Mouse (Mus musculus) yolk sac, embryonic 10.5 days (tissue): ENCODE results near the gene Gins2.

Experiments used
- DNase-seq: peaks from one replicate; pipeline ENCODE4 v3.0.0-alpha.2; 2017; ENCODE audit warnings: low spot score

Gene Gins2

DNA sequence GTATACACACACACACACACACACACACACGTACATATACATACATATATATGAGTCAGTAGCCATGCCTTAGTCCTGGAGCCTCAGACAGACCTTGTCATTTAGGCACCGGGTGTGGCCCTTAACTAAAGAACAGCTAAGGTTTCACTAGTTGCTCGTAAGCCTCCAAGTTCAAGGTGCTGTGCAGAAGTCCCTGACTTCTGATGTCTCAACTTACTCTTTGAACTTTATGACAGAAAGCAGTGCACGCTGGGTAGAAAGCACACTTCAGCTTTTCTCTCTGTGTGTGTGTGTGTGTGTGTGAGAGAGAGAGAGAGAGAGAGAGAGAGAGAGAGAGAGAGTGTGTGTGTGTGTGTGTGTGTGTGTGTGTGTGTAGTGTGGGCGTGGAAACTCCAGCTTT lies 44.9 kb downstream of the Gins2 start:
- no peak for DNase-seq

DNA sequence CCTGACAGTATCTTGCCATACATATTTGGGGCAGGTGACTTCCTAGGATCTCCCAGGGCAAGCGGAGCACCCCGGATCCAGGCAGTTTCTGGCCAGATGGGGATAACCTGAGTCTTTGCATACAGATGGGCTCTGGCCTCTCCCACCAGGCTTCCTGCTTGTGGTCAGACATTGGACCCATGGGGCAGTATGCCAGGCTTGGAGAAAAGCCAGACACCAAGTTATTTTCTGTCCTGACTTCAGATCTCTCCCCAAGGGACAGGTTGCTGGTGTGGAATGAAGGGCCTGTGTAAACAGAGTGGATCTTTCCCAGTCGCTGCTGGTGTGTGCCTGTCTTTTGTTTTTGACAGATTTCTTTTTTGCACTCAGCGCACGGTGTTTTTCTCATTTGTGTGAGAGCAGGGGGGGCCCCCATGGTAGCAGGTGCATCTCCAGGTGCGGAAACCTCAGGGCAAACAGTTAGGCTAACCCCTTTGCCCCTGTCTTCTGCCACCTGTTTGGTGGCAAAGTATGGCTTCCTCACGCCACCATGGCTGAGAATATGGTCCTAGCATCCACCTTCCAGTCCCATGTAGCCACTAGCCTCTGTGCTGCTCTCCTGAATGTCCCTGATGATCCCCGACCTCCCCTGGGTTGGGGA lies 45.6 kb downstream of the Gins2 start:
- DNase-seq = no peak

DNA sequence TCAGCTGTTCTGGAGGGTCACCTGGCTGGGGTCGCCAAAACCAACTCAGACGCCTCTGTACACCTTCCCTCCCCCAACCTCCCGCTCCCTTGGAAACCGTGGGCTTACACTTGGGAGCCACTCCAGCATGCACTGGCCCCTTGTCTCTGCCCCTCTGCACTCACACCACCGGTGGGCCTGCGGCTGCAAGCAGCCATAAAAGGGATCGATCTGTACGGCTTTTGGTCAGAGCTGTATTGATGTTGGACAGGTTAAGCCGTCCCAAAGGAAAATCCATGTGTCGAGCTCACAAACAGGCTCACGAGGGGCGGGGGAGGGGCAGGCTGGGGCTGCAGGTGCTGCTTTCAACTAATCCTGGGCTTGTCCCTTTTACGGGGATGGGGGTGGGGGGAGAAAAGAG lies 46.1 kb downstream of the Gins2 start:
- no peak for DNase-seq

DNA sequence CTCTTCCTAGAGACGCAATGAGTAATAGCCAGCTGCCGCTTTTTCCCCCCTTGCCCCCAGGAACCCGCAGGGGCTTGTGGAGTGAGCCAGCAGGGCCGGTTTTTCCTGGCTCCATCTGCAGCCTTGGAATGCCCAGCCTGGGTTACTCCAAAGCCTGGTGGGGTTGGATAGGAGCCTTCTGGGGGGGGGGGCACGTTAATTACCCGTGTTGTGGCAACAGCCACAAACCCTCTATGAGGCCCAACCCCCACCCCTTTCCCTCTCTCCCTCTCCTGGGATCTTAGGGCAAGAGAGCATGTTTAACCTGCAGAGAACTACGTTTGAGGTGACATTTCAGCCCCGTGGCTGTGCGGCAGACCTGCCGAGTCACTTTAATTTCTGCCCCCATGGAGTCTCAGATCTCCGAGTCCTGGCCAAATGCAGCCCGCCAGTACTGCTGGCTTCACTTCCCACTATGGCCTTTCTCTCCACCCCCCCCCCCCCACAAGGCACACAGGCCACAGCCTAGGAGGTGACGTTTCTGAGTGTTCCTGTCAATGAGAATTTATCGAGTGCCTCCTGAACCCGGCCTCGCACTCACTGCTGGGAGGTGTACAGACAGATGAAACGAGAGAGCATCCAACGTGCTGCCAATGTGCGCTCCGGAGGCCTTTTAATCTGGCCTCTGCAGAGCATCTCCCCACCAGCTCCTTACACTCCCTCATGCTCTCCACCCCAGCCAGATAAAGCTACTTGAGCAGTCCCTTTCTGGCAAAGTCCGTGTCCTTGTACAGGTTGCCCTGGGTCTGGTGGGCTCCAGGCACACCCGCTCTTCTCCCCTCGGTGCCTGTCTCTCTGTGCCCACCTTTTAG lies 49.1 kb downstream of the Gins2 start:
- no peak for DNase-seq

DNA sequence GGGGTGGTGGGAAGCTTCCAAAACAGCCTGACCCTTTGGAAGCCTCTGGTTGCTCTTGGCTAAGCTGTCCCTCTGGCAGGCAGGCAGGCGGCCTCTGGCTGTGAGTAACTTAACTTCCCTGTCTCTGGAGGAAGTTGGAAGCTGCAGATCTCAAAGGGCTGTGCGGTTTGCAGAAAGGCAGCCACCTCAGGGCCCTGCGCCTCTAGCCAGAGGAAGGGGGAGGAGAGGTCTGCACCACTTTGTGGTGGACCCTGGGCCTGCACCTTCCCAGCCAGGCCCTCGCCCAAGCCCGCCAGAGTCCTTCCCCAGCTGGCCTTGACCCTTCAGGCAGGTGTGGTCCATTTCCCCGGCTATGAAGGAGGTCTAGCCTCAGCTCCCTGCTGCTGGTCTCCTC lies 49.7 kb downstream of the Gins2 start:
- DNase-seq = peak; percentile 26

DNA sequence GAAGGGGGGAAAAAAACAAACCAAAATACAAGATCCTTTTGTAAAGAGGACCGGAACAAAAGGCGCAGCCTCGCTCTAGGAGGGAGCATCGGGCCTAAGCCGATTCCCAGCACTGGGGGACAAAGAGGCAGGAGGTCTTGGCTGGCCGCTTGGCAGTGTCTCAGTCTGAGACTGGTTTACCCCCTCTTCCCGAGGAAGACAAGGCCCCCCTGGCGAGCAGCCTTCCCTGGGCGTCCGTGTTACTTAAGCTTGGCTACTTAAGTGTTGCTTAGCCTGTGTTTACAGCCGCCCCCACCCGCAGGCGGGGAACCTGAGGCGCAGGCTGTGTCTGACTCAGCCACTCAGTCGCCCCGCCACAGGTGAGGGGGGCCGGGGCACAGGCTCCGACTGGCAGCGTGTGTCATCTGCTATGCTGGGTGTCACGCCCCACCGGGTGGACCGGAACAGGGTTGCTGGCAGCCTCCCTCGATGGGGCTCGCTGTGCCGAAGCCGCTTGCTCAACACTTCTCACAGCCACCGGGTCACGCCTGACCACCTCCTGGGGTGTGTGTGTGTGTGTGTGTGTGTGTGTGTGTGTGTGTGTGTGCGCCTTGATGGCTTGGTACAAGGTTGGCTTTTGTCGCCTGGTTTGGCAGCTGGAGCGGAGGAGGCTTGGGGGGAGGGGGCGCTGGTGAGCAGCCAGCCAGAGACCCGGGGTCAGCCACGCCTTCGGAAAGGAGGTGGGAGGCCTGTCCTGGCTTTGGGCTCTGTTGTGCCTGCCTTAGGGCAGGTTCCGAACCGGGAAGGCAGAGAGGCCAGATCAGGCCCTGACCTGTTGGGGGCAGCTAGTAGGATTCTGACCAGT lies 50.5 kb downstream of the Gins2 start:
- peak; percentile 71 for DNase-seq

DNA sequence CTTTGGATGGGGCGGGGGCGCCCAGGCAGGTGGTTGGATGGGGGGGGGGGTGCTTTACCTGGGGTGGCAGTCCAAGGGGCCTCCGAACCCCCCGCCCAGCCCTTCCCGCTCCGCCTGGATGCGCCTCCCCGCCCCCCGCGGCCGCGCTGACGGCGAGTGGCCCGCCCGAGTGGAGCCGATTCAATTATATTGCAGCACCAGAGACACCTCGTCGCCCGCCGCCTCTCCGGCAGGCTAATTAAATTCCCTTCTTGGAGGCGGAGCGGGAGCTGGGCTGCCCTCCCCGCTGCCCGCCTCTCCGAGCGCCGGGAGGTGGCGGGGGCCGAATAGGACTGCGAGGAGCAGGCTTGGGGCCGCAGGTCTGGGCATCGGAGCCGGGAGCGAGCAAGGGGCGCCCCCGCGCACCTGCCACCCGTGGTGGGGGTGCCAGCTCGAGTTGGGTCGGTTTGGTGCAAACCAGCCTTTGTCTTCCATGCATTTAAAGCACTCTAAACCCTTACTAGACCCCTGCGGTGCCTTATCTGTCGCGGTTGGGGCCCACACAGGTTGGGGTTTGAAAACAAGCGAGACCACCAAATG lies 51.2 kb downstream of the Gins2 start:
- peak; percentile 36 for DNase-seq

DNA sequence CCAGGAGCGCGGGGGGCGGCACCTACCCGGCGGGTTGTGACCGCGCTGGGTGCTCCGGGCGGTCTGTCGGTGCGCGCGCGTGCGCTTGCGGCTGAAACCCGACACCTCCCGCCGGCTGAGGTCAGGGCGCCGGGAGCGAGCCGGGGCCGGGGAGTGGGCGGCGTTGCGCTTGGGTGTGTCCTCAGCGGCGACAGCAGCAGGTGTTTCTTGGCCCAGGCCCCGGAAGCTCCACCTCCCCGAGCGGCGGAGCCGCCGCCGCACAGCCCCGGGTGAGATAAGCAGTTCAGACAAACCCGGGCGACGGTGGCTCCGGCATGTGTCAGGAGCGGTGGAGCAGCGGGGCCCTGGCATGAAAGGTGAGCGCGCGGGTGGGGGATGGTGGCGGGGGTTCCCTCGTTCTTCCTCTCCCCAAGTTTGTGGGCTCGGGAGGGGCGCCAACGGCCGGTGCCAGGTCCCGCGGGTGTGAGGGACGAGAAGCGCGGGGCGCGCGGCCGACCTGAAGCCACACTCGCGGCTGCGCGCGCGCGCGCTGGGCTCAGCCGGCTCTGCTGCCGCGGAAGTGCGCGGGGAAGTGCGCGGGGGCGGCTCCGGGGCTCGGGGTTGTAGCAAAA lies 51.8 kb downstream of the Gins2 start:
- peak; percentile 89 for DNase-seq

DNA sequence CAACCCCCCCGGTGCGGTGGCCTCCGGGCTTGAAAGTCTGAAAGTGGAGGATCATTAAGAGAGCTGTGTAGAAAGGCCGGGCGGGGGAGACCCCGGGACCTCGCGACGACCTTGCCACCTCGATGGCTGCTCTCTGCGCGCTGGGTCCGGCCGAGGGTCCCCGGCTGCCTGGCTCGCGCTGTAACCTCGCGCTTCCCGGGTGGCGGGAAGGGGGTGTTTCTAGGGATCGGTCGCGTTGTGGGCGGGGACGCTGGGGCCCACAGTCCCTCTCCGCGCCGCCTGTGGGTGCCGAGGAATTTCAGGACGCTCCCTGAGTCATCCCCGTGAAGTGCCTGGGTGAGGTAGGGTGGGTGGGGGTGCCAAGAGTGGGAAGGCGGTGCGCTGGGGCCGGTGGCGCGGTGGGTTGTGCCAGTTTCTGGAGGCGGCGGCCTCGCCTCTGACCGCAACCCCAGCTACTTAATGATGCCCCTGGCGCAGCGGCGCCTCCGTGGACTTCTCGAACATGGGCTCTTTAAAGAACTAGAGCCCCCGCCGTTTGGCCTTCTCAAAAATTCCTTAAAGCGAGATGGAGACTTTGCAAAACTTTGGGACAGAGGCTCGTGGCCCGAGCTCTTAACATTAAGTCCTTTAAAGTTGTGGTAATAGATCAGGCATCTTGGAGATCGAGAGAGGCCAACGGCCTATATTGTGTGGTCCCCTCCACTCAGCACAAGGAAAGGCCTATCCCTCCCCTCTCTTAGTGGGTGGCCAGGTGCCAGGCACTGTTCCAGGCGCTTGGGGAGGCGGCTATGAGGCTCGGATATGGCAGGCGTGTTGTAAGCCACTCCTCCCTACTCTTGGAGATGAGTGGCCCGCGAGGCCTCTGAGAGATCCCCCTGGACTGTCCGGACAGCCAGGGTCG lies 52.5 kb downstream of the Gins2 start:
- DNase-seq = peak; percentile 38

DNA sequence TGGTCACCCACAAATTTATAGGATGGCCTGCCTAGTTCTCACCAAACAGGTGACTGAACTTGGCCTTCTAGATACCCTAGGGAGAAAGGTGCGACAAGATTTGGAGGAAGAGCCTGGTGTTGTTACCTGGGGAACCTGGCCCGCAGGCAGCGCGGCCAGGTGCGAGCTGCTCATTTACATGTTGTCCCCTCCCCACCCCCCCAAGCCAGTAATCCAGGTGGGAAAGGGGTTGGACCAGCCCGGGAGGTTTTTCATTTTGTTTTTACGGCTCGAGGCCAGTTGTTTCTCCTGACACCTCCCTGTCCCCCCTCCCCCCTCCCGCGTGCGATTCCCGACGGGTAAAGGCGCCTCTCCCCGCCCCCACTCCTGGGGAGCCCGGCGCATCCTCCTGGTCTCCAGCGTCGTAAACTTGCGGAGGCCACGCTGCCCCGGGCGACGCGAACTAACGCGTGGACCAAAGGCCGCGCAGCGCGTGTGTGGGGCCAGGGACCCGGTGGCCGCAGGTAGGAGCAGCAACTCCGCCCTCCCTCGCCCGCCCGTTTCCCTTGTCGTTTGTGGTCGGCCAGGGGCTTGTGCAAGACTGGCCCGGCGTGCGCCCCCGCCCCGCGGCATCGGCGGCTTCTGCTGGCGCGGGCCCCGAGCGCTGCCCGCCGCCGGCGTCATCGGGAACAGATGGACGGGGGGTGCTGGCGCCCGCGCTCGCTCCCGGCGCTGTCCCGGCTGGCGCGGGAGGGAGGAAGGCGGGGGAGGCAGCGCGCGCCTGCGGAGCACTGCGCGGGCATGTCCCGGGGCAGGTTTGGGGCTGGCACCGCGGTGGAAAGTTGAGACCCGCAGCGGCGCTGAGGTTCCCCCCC lies 53.4 kb downstream of the Gins2 start:
- peak; percentile 49 for DNase-seq

DNA sequence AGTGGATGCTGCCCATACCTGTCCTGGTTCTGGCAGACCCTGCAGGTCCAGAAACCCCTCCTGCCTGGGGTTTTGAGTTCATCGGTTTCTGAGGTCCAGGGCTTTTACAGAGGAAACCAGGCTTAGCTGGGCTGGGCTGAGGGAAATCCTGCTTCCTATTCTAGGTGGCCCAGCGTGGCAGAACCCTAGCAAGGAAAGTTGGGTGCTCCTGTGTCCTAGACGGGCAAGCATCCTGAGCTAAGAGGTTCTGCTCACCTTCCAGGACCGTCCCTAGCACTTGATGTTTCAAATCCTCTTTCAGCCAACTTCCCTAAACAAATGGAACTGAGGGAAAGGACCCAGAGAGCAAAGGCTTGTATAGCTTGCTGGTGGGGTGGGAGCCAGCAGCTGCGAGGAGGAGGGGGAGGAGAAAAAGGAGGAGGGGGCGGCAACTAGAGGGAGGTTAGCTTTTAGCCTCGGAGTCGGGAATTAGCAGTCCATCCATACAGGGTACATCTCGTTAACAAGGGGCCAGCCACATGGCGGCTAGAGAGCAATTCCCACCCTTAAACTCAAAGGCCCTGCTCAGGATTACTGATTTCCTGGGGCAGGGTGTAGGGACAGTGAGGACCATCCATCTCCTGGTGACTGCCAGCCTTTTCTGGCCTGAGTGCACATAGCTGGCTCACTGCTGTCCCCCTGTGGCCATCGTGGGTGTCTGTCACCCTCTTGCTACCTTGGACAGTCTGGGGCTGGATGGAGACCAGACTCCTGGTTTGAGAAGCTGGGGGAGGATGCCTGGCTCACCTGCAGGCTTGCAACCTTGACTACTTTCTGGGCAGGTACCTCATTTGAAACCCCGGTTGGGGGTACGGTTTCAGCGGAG lies 54.4 kb downstream of the Gins2 start:
- DNase-seq = peak; percentile 80

DNA sequence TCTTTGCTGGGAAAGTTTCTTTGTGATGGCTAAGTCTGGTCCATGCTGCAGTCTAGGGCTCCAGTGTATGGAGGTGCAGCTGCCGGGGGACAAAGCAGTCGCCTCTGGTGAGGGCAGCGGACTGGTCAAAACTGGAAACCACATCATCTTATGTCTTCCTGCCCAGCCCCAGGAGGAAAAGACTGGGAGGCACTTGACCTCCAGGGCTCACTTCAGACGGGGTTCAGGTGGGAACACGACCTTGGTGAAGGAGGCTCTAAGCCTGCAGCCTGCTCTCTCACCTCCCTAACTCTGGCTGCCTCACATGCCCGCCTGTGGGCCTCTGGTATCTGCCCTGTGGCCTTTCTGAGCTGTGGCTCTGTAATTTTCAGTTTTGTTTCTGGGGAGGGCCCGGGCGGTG lies 55.0 kb downstream of the Gins2 start:
- no peak for DNase-seq

DNA sequence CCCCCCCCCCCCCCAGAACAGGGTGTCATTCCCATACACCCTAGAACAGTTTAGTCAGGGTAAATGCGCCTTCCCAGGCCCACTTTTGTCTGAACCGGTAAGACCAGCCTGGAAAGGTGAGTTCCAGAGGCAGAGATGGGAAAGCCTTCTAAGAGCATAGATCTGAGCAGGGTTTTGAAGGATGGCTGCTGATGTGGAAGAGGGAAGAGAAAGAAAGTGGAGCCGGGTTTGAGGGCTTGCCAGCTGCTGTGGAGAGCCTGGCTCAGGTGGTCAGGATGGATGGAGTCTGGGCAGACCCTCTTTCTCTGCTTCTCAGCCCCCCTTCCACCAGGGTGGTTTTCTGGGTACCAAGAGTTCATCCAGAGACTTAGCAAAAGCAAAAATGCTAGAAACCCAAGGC lies 55.7 kb downstream of the Gins2 start:
- no peak for DNase-seq

DNA sequence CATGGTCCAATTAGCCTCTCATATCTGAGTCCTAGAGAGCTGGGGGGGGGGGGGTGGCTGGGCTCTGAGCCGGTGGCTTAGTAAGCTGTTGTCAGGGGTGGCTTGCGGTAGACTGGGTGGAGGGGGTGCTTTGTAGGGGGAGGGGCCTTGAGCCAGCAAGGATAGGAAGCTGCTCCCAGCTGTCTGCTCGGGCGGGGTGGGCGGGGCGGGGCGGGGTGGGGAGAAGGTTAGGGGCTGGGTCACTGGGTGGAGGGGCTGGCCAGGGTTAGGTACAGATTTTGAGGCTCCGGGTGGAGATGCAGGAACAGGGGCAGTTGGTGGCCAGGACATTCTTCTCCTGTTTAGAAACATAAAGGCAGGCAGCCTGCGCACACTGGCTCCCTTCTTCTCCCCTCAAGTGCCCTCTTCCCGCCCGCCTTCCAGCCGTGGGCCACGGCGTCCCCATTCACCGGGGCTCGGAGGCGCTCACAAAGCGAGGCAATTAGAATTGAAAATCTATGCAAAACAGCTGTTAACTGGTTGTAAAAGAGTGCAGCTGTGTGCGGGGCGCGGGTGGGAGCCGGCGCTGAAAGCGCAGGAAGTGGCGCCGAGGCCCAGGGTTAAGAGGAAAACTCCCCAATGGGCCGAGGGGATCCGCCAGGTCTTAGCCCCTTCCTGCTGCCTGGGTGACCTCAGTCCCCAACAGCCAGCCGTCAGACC lies 56.4 kb downstream of the Gins2 start:
- peak; percentile 50 for DNase-seq

DNA sequence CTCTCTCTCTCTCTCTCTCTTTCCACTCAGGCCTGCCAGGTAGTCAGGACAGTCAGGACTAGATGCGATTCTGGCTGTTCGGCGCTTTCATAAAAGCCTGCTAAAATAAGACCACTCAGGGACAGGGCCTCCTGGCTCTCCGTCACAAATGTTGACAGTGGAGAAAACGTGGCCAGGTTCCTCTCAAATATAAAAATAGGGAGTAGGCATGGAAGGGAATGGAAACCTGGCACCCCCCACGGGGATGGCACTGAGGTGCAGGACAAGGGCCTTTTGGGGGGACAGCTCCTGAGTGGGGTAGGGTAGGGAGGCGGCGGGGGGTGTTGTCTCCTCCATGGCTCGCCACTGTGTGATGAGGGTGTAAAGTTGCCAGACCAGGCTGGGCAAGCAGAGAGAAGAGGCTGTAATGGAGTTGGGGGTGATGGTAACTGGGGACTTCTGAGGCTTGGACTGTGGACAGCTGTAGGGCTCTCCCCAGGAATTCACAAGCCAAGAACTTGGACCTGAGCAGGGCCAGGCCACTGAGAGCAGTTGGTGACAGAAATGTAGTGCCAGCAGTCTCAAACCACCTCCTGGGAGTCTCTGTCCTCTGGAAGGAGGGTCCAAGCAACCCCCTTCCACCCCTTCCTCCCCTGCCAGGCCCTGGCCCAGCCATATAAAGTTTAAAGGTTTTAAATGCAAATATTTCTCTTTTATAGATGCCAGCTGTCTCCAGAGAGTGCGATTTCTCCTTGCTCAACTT lies 57.2 kb downstream of the Gins2 start:
- DNase-seq = no peak

DNA sequence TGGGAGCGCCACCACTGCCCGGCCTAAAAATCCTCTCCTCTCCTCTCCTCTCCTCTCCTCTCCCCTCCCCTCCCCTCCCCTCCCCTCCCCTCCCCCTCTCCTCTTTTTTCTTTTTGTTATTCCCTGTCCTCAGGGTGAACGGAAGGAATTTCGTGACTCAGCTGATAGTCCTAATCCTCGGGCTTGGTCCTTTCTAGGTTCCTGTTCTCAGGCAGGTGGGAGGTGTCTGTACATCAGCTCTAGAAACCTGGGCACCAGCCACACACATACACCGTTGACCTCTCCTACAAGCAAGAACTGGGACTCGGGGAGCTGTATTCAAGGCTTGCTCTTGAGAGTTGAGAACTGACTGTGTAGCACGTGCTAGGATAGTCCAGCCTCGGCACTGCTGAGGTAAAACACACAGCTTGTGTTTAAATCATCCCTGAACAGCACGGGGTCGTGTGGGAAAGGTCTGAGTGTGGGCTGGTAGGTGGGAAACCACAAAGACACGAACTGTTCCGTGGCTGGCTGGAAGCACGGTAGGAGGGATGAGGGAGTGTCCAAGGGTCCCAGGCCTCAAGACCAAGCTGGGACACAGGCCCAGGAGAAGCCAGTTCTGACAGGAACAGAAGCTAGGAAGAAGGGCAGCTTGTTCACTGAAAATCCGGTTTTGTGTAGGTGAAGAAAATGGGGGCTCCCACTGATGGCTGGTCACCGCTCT lies 58.0 kb downstream of the Gins2 start:
- DNase-seq = no peak

DNA sequence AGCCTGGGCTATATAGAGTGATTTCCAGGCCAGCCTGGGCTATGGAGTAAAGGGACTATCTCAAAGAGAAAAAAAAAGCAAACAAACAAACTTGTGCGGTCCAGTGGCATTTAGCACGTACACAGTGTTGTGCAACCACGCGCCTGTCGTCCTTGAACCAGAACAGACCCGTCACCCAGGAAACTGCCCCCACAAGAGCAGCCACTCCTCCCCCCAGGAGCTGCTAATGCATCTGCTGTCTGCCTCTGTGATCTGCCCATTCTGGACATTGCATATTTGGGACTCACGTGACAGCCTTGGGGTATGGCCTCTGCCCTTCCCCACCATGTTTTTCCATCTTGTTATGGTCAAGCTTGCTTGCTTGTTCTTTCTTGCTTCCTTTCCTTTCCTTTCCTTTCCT lies 59.9 kb downstream of the Gins2 start:
- DNase-seq = peak; percentile 76
